Mouse (Mus musculus) CD4-positive, CD25-positive, alpha-beta regulatory T cell, adult 4 months (primary cell): ENCODE data around the gene Cib4. TPM values are rescaled to one million over a fixed set of nuclear protein-coding genes. Genes with fewer than 3 reads are reported as not detected.

Experiments used
- ATAC-seq: one replicate; pipeline ENCODE4 v1.8.0; 2017
- polyA plus RNA-seq, 2 experiments: library from polyadenylated mRNA; unstranded; fragments of 100-300 nt; shearing (Covaris generic); gene quantifications; one replicate each; pipeline ENCODE4 v1.2.1; 2017

Gene Cib4
- not detected for polyA plus RNA-seq

DNA sequence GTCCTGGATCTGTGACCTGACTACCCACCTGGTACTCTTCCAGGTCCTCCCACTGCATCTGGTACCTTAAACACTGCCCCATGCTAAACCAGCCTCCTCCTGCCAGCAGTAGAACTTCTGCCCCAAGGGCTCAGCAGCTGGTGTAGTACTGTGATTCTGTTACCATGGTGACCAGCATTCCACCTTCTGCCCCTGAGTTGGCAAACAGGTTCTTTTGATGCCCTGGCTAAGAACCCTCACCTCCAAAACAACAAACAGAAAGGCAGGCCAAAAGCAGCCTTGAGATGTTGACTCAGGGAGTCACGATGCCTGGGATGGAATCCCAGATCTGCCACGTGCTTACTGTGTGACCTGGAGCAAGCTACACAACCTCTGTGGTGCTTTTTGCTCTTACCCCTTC is at the start of gene Cib4:
Gene Cib4, minus strand, starts transcription at position 139 of the 400 bp plus-strand sequence.
- ATAC-seq, result no peak

GRCm38 (mm10) chr5:30594953-30595560 is 49.4 kb upstream of the Cib4 start:
- ATAC-seq, result no peak

GRCm38 (mm10) chr5:30593811-30594504 is 48.3 kb upstream of the Cib4 start:
- ATAC-seq, result no peak

DNA sequence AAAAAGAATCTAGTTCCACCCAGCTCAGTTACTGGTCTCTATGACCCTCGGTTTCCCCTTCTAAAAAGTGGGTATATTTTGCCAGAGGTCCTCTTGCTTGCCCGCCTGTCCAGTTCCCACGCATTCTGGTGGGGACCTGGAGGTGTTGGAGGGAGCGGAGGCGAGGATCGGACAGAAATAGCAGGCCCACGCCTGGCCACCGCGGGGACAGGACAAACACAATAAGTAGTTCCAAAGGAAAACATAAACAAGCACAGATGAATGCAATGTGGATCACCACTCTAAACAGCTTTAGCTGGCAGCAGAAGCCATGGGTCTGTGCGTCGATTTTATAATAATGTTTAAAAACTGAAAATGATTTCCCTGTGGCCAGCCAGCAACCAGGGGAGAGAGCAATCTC is 47.7 kb upstream of the Cib4 start:
- no peak for ATAC-seq

DNA sequence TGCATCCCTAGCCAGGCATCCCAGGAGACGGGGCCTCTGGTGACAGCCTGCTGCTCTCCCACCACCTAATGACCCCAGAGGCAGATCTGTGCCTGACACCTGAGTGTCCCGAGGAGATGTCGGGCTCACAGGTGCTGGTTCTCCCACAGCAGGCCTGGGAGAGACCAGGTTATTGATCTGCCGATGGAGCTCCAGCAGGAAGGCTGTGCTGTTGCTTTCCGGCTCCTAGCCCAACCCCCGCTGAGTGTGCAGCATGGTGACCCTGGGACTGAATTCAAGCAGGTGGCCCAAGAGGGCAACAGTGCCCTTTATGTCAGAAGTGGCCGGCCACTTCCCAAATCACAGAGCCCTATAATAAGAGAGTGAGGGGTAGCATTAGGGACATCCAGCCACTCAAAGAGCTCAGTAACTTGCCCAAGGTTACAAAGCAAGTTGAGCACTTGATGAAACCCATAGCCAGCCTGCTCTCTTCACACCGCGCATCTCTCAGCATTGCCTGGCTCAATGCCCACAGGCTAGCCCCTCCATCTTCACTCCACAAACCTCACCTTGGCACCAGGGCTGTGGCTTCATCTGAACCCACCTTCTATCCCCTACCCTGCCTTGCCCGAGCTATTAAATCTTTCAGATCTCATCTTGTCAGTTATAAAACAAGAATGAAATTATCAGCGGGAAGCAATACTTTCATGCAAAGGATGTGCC is 46.8 kb upstream of the Cib4 start:
- no peak for ATAC-seq

DNA sequence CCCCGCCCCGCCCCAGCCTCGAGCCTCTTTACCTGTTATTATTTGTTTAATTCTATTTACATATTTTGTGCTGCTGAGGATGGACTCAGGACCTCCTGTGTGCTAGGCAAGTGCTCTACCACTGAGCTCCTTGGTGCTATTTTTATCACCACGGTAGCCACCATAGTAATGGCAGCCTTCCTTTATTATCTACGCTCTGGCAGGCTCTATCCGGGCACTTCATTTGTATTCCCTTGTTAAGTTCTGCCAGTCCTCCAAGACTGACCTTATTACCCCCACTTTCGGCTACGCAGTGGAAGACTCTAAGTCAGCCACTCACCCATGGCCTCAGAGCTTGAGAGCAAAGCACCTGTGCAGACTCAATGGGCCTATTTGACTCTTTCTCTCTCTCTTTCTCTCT is 46.1 kb upstream of the Cib4 start:
- no peak for ATAC-seq

DNA sequence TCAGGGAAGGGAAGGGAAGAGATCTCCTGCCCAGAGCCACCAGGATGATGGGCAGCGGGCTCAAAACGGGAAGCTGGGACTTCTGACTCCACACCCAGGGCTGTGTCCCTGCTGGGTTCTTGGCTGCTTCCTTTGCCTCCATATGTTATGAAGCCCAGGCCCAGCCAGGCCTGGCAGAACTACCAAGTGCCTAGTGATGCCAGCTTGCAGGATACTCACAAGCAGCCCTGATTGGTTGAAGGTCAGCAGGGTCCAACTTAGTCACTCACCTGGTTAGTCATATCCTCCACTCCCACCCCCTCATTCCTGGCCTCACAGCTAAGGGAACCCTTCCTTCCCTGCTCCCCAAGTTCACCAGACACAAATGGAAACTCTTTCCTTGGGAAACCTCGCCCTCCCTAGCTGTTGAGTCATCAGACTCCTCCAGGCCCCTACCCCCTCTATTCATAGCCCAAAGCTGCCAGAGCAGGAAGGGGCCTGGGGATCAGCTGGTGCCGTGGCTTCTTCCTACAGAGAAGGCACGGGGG is 45.6 kb upstream of the Cib4 start:
- ATAC-seq, result no peak

GRCm38 (mm10) chr5:30590231-30590630 is 44.6 kb upstream of the Cib4 start:
- ATAC-seq, result no peak

- no peak for ATAC-seq
These were observed 43.9 kb upstream of the Cib4 start for GRCm38 (mm10) chr5:30589546-30589945.

- ATAC-seq, result no peak
These were observed 43.4 kb upstream of the Cib4 start for GRCm38 (mm10) chr5:30589069-30589468.

DNA sequence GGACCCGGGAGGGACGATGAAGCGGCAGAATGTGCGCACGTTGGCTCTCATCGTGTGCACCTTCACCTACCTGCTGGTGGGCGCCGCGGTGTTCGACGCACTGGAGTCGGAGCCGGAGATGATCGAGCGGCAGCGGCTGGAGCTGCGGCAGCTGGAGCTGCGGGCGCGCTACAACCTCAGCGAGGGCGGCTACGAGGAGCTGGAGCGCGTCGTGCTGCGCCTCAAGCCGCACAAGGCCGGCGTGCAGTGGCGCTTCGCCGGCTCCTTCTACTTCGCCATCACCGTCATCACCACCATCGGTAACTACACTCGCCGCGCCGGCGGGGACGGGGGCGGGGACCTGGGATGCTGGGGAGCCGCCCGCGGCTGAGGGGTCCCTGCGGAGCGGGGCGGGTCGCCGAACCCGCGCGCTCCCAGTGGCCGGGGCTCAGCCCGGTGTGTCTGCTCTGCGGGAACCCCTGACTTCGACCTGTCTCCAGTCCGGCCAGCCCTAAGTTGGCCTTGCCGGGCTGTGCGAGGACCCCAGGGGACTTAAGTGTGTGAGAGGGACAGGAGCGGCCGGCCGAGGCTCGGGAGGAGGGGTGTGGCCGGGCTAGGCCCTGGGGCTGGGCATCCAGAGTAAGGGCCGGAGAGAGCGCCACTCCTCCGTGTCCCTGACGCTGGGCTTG is 42.8 kb upstream of the Cib4 start:
- ATAC-seq, result no peak

DNA sequence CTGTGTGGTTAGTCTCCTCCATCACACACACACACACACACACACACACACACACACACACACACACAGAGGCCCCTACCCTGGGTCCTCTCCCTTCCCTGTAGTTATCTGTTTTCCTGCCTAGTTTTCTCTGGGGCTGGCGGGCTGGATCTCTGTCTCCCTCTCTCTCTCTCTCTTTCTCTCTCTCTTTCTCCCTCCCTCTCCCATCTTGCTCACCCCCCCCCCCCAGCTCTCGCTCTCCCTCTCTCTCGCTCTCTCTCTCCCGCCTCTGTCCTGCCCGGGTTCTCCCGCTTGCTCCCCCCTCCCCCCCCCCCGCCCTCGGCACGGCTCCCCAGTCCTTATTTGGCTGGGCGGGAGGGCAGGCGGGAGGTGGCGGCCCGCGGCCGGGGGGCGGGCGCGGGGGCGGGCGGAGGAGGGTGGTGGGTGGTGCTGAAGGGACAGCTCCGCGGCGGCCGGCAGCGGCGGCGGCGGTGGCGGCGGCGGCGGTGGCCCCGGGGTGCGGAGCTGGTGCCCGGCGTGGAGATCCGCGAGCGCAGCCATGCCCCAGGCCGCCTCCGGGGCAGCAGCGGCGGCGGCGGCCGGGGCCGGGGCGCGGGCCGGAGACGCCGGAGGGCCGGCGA is 42.2 kb upstream of the Cib4 start, which contains the start of gene Kcnk3:
Gene Kcnk3, plus strand, starts transcription at position 490 of the 620 bp plus-strand sequence.
- no peak for ATAC-seq

- ATAC-seq, result no peak
These were observed 41.5 kb upstream of the Cib4 start for GRCm38 (mm10) chr5:30587101-30587500.

- no peak for ATAC-seq
These were observed 41.0 kb upstream of the Cib4 start for GRCm38 (mm10) chr5:30586616-30587015.

DNA sequence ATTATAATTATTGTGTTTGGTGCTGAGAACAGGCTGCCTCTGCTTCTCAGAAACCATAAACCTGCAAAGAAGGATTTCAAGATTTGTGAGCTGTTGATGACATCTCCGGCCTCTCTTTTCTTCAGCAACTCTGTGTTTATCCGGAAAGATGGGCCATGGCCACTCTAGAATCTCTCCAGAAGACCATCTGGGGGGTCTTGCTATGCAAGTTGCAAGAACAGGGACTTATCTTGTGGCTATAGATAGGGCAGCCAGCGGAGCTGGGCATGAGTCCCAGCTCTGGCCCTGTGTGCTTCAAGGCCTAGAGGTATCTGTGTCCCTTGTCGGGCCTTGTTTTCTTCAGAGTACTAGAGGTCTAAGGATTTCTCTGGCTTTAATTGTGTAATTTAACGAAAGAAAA is 36.4 kb upstream of the Cib4 start:
- no peak for ATAC-seq

DNA sequence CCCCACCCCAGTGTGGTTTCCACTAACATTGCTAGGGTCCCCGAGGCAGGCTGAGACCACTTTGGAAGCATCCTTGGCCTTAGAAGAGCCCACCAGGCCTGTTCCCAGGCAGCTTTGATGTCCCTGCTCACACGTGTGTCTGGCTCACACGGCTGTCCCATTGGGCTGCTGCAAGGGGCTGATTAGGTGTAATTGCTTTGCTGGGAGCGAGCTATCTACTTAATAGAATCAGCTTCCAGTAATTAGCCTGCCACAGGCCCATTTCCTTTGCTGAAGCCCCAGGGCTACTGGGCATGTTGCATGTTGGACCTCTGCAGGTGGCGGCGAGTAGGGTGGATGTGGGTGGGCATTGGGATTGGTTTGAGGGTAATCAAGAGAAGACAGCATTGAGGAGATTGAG is 35.1 kb upstream of the Cib4 start:
- ATAC-seq, result no peak

GRCm38 (mm10) chr5:30578445-30579080 is 32.9 kb upstream of the Cib4 start:
- ATAC-seq, result no peak

DNA sequence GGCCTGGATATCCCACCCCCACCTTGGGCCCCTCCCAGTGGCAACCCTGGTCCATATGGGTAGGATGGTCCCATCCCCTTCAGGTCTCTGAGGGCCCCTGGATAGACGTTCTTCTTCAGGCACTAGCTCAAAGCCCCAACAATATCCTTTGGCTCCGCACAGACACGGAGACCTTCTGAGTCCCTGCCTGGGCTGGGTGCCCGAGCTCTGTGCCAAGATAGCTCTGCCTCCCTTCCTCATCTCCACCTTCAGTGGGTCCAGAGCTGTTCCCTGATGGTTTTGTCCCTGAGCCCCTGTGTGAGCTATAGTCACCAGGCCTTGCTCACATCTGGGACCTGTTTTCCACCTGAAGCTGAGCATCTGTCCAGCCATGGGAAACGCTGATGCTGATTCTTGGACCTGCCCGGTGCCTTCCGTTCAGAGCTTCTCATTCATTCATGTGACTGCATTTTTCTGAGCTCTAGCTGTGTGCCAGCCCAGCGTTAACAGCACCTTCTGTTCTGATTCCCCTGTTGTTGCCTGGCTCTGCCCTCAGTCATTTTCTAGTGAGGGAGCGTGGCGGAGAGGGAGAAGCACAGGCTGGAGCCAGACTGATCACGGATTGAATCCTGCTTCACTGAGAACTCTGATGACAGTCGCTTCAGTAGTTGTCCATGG is 32.1 kb upstream of the Cib4 start:
- no peak for ATAC-seq

DNA sequence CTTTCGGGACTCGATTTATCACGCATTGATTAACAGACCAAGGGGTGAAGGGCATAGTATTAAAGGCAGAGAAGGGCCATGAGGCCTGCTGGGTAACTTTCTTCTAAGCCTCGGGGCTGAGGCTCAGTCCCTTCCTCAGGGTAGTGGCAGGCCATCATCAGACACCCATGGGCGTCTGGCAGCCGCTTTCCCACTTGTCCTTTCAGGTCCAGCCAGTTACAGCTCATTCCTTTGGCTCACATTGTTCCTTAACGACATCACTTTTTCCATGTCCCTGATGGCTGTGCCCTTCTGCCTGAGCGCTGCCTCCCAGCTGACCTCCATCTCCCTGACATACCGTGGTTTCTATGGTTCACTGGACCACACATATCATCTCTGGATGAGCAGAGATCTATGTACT is 31.6 kb upstream of the Cib4 start:
- ATAC-seq, result no peak

DNA sequence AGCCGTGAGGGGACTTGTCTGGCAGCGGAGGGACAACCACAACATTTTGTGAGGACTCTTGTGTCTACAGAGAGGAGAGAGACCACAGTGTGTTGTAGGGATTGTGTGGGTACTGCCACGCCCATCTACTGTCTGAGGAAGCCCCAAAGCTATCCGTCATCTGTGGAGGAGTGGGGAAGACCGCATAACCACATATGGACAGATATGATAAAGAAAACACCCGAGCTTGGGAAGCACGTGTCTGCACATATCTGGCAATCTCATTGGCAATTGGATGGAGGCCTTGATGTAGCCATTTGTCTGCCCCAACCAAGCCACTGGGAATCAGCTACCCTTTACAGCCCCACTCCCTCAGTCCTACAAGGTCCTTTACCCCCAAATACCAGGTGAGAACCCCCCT is 30.6 kb upstream of the Cib4 start:
- ATAC-seq, result no peak

DNA sequence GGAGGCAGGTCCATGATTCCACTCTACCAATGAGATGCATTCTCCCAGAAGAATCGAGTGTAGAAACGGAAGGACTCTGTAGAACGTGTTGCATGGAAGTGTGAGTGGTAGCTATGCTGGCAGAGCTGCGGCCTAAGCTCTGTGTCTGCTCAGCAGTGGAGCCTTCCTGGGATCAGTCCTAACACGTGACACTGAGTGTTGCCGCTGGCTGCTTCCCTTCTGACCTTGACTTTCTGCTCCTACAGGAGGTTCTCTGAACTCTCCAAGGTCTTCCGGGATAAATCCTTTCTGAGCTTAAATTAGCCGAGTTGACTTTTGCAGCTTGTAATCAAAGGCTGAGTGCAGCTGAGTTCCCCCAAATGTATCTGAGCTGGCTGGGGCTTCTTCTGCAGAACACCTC is 28.7 kb upstream of the Cib4 start:
- no peak for ATAC-seq

DNA sequence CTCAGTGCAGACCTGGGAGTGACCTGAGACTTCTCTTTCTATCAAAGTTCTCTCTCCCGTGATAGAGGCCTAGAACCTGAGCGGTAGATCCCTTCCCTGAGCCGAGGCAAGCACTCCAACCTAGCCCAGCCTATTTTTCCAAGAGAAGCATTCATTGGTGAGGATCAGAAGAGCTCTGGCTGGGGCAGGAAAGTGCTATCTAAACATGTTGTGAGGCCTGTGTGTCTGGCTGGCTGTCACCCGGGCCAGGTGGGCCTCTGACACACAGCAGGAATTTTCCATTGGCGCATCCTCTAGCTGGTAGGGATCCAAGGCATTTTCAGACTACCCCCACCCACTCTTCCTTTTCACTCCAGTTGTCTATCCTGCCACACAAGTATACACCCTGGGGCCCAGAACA is 26.2 kb upstream of the Cib4 start:
- ATAC-seq, result no peak
